Mouse (Mus musculus) testis, adult 2 months (tissue): ENCODE results near the gene Atoh8. TPM values are rescaled to one million over a fixed set of nuclear protein-coding genes. Genes with fewer than 3 reads are reported as not detected.
A peak's percentile ranks its signal among the peaks of the same experiment; 100 is the strongest.

ENCODE experiments used
- H3K27ac ChIP-seq: fragments of 200-500 bp; 2 replicates; pipeline ENCODE4 v1.5.1; 2012; ENCODE audit warnings: low read depth, low read length; ENCODE audit not compliant: control insufficient read depth, insufficient read depth
- H3K27me3 ChIP-seq: fragments of 200-500 bp; 2 replicates; pipeline ENCODE4 v1.6.1; 2012; ENCODE audit warnings: mild to moderate bottlenecking, low read length, moderate library complexity; ENCODE audit not compliant: control insufficient read depth, insufficient read depth
- H3K36me3 ChIP-seq: fragments of 200-500 bp; 2 replicates; pipeline ENCODE4 v1.6.1; 2012; ENCODE audit warnings: mild to moderate bottlenecking, low read length; ENCODE audit not compliant: control insufficient read depth, insufficient read depth
- H3K4me1 ChIP-seq: fragments of 200-500 bp; 2 replicates; pipeline ENCODE4 v1.6.1; 2012; ENCODE audit warnings: low read length; ENCODE audit not compliant: control insufficient read depth, insufficient read depth
- H3K4me3 ChIP-seq: fragments of 200-500 bp; 2 replicates; pipeline ENCODE4 v1.5.1; 2012; ENCODE audit warnings: low read depth, mild to moderate bottlenecking, low read length, moderate library complexity, mixed read lengths; ENCODE audit not compliant: control insufficient read depth
- CTCF ChIP-seq: fragments of 200-500 bp; IDR thresholded peaks from 2 replicates; pipeline ENCODE4 v1.5.1; 2012; ENCODE audit warnings: low read depth, mild to moderate bottlenecking, inconsistent platforms, low read length, moderate library complexity; ENCODE audit not compliant: control insufficient read depth, insufficient read depth, insufficient replicate concordance
- POLR2A ChIP-seq: fragments of 200-500 bp; IDR thresholded peaks from 2 replicates; pipeline ENCODE4 v1.6.1; 2012; ENCODE audit warnings: low read depth, mild to moderate bottlenecking, inconsistent platforms, low read length, moderate library complexity; ENCODE audit not compliant: control insufficient read depth
- polyA plus RNA-seq: library from polyadenylated mRNA; depleted of rRNA; stranded (reverse); fragments of >200 nt; gene quantifications from 2 replicates; pipeline ENCODE4 v1.2.3, GENCODE M21; 2012

The Atoh8 gene
- polyA plus RNA-seq, 1 experiment: 390 TPM

- no peaks in the 10 kb centered on the region for H3K27me3 ChIP-seq
- H3K4me1 ChIP-seq: peaks cover 7% of the 10 kb centered on the region
- H3K4me3 ChIP-seq: no peak overlapping the region
- TF ChIP-seq POLR2A (no peak), CTCF (no peak)
- no peak overlapping the region for H3K27ac ChIP-seq
- no peaks in the 10 kb centered on the region for H3K36me3 ChIP-seq
These were observed 45.3 kb downstream of the Atoh8 start for GRCm38 (mm10) chr6:72190120-72190519.

GRCm38 (mm10) chr6:72189061-72189863 lies 46.1 kb downstream of the Atoh8 start:
- peaks cover 7% of the 10 kb centered on the region for H3K4me1 ChIP-seq
- H3K27me3 ChIP-seq: no peaks in the 10 kb centered on the region
- TF ChIP-seq CTCF: no peak
- TF ChIP-seq POLR2A: no peak
- 0 out of 2 replicates have a peak overlapping the region, but pooled peaks have one; percentile 8 for H3K4me3 ChIP-seq
- H3K36me3 ChIP-seq: no peaks in the 10 kb centered on the region
- no peak overlapping the region for H3K27ac ChIP-seq

- no peak overlapping the region for H3K4me3 ChIP-seq
- peaks cover 7% of the 10 kb centered on the region for H3K4me1 ChIP-seq
- H3K36me3 ChIP-seq: no peaks in the 10 kb centered on the region
- TF ChIP-seq CTCF: no peak
- TF ChIP-seq POLR2A: no peak
- H3K27me3 ChIP-seq: no peaks in the 10 kb centered on the region
- no peak overlapping the region for H3K27ac ChIP-seq
These were observed 48.6 kb downstream of the Atoh8 start for GRCm38 (mm10) chr6:72186809-72187208.

- H3K4me3 ChIP-seq: no peak overlapping the region
- H3K4me1 ChIP-seq: peaks cover 7% of the 10 kb centered on the region
- H3K27ac ChIP-seq: no peak overlapping the region
- no peaks in the 10 kb centered on the region for H3K36me3 ChIP-seq
- TF ChIP-seq POLR2A: no peak
- TF ChIP-seq CTCF: peak; percentile 99
- H3K27me3 ChIP-seq: no peaks in the 10 kb centered on the region
These were observed 49.4 kb downstream of the Atoh8 start for GRCm38 (mm10) chr6:72185893-72186490.

- no peak for TF ChIP-seq POLR2A
- no peak for TF ChIP-seq CTCF
- Histone ChIP-seq H3K36me3 (no peaks in the 10 kb centered on the region), H3K4me3 (no peak overlapping the region), H3K27ac (no peak overlapping the region), H3K27me3 (no peaks in the 10 kb centered on the region), H3K4me1 (peaks cover 7% of the 10 kb centered on the region)
These were observed 50.8 kb downstream of the Atoh8 start for GRCm38 (mm10) chr6:72184576-72184975.

- TF ChIP-seq POLR2A (no peak), CTCF (no peak)
- H3K27me3 ChIP-seq: no peaks in the 10 kb centered on the region
- no peaks in the 10 kb centered on the region for H3K4me1 ChIP-seq
- no peak overlapping the region for H3K27ac ChIP-seq
- H3K4me3 ChIP-seq: no peak overlapping the region
- H3K36me3 ChIP-seq: no peaks in the 10 kb centered on the region
These were observed 55.5 kb downstream of the Atoh8 start for GRCm38 (mm10) chr6:72179562-72180502.

GRCm38 (mm10) chr6:72179006-72179405 lies 56.4 kb downstream of the Atoh8 start:
- H3K4me3 ChIP-seq: no peak overlapping the region
- no peaks in the 10 kb centered on the region for H3K36me3 ChIP-seq
- H3K4me1 ChIP-seq: no peaks in the 10 kb centered on the region
- TF ChIP-seq CTCF (no peak), POLR2A (no peak)
- H3K27ac ChIP-seq: no peak overlapping the region
- H3K27me3 ChIP-seq: no peaks in the 10 kb centered on the region
